Mouse (Mus musculus) testis, adult 2 months (tissue): ENCODE measurements around the gene Nudt17. TPM values are rescaled to one million over a fixed set of nuclear protein-coding genes. Genes with fewer than 3 reads are reported as not detected.
"Not testable (repeated sequence)": the region's sequence is repeated elsewhere in the genome, so short reads cannot be mapped to it uniquely, and the experiment has no call there.

Source experiments
- H3K27ac ChIP-seq: fragments of 200-500 bp; 2 replicates; pipeline ENCODE4 v1.5.1; 2012; ENCODE audit warnings: low read depth, low read length; ENCODE audit not compliant: control insufficient read depth, insufficient read depth
- H3K27me3 ChIP-seq: fragments of 200-500 bp; 2 replicates; pipeline ENCODE4 v1.6.1; 2012; ENCODE audit warnings: mild to moderate bottlenecking, low read length, moderate library complexity; ENCODE audit not compliant: control insufficient read depth, insufficient read depth
- H3K36me3 ChIP-seq: fragments of 200-500 bp; 2 replicates; pipeline ENCODE4 v1.6.1; 2012; ENCODE audit warnings: mild to moderate bottlenecking, low read length; ENCODE audit not compliant: control insufficient read depth, insufficient read depth
- H3K4me1 ChIP-seq: fragments of 200-500 bp; 2 replicates; pipeline ENCODE4 v1.6.1; 2012; ENCODE audit warnings: low read length; ENCODE audit not compliant: control insufficient read depth, insufficient read depth
- H3K4me3 ChIP-seq: fragments of 200-500 bp; 2 replicates; pipeline ENCODE4 v1.5.1; 2012; ENCODE audit warnings: low read depth, mild to moderate bottlenecking, low read length, moderate library complexity, mixed read lengths; ENCODE audit not compliant: control insufficient read depth
- CTCF ChIP-seq: fragments of 200-500 bp; IDR thresholded peaks from 2 replicates; pipeline ENCODE4 v1.5.1; 2012; ENCODE audit warnings: low read depth, mild to moderate bottlenecking, inconsistent platforms, low read length, moderate library complexity; ENCODE audit not compliant: control insufficient read depth, insufficient read depth, insufficient replicate concordance
- POLR2A ChIP-seq: fragments of 200-500 bp; IDR thresholded peaks from 2 replicates; pipeline ENCODE4 v1.6.1; 2012; ENCODE audit warnings: low read depth, mild to moderate bottlenecking, inconsistent platforms, low read length, moderate library complexity; ENCODE audit not compliant: control insufficient read depth
- polyA plus RNA-seq: library from polyadenylated mRNA; depleted of rRNA; stranded (reverse); fragments of >200 nt; gene quantifications from 2 replicates; pipeline ENCODE4 v1.2.3, GENCODE M21; 2012

The Nudt17 gene
- polyA plus RNA-seq, 1 experiment = 2.1 TPM

DNA sequence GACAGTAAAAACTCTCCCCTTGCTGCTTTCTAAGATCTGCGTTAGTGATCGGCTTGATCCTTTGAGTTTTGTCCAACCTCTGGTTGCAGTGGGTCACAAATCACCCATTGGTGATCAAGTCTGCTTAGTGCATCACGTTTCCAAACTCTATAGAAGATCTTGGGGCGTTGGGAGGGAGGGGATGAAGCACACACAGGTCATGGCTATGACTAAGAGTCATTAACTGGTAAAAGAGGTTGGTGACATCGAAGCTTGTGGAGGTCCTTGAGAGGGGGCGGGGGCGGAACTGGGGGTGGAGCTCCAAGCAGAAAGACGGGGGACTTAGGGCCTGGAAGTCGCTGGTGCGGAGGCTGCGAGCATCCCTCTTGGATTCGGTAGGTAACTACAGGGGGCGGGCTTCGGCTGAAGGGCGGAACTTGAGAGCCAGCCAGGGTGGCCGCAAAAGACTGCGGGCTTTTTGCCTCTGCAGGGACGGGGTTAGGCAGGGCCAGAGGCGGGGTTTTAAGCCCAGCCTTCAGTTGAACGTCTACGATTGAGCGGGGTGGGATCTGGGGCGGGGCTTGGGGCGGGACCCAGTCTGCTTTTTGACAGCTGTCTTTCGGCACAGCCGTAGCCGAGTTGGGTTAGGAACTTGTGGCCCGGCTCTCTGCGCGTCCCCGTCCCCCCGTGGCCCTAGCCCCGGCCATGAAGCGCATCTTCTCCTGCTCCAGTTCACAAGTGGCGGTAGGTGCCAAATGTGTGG is 38.5 kb downstream of the Nudt17 start, which contains the start of gene Ankrd35:
Ankrd35 (plus strand) TSS at position 405 of the 742 bp plus-strand sequence.
- Histone ChIP-seq H3K27ac (no peak within 1 kb of the TSS), H3K4me1 (peaks cover 9% of the 10 kb centered on the region)
- no peak for TF ChIP-seq CTCF
- TF ChIP-seq POLR2A = no peak

DNA sequence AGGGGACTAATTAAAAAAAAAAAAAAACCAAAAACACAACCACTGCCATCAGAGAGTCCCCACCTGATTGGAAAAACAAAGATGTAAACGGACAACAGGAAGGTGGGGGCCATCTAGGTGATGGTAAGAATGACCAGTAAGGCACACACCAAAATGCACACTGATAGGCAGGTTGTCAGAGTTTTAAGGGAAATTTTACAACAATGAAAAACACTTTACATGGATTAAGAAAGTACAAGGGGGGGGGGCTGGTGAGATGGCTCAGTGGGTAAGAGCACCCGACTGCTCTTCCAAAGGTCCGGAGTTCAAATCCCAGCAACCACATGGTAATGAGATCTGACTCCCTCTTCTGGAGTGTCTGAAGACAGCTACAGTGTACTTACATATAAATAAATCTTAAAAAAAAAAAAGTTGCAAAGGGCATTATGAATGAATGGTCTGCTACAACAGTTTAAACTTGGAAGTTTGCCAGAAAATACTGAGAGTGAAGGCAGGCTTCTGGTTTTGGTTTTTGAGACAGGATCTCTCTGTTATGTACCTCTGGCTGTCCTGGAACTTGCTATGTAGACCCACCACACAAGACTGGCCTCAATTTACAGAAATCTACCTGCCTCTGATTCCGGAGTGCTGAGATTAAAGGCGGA is 39.8 kb downstream of the Nudt17 start:
- Histone ChIP-seq H3K27me3 (no peaks in the 10 kb centered on the region), H3K4me1 (peaks cover 9% of the 10 kb centered on the region), H3K36me3 (no peaks in the 10 kb centered on the region), H3K4me3 (no peak overlapping the region), H3K27ac (no peak overlapping the region)
- no peak for TF ChIP-seq CTCF
- no peak for TF ChIP-seq POLR2A

More for the DNA sequence above, 38.5 kb downstream of the Nudt17 start, which contains the start of gene Ankrd35:
- H3K36me3 ChIP-seq = no peaks in the 10 kb centered on the region
- no peaks in the 10 kb centered on the region for H3K27me3 ChIP-seq
- peak within 1 kb of the TSS; percentile 61 for H3K4me3 ChIP-seq

DNA sequence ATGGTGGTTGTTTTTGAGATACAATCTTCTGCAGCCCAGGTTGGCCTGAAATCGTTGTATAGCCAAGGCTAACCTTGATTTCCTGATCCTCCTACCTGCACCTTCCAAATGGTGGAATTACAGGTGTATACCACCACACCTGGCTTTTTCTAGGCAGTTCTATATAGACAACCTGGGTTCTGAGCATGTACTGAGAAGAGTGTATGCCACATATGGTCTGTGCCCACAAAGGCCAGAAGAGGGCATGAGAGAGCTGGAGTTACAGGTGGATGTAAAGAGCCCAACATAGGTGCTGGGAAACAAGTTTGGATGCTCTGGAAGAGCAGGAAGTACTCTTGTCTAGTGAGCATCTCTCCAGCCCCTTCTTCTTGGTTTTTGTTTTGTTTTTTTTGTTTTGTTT is 41.0 kb downstream of the Nudt17 start:
- Histone ChIP-seq H3K27ac (no peak overlapping the region), H3K36me3 (no peaks in the 10 kb centered on the region), H3K4me3 (no peak overlapping the region), H3K4me1 (peaks cover 15% of the 10 kb centered on the region), H3K27me3 (no peaks in the 10 kb centered on the region)
- TF ChIP-seq CTCF (no peak), POLR2A (no peak)

DNA sequence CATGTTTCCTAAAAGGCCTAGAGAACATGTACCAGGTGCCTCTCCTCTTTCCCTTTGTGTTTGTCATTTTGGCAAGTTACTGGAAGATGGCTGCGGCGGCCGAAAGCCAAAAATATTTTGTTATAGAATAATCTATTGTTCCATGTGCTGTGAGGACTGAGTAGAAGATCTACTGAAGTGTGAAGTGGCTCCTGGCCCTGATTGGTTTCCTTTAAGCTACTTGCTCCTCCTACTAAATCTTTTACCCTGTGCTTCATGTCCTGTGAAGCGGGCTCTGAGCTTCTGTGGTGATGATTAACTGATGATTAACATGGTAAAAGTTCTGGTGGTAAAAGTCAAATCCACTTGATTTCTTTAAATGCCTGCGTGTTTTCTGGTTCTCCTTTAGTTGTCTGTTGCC is 41.4 kb downstream of the Nudt17 start:
- no peaks in the 10 kb centered on the region for H3K27me3 ChIP-seq
- TF ChIP-seq POLR2A (no peak), CTCF (no peak)
- no peak overlapping the region for H3K4me3 ChIP-seq
- no peaks in the 10 kb centered on the region for H3K36me3 ChIP-seq
- H3K27ac ChIP-seq = no peak overlapping the region
- peaks cover 15% of the 10 kb centered on the region for H3K4me1 ChIP-seq

DNA sequence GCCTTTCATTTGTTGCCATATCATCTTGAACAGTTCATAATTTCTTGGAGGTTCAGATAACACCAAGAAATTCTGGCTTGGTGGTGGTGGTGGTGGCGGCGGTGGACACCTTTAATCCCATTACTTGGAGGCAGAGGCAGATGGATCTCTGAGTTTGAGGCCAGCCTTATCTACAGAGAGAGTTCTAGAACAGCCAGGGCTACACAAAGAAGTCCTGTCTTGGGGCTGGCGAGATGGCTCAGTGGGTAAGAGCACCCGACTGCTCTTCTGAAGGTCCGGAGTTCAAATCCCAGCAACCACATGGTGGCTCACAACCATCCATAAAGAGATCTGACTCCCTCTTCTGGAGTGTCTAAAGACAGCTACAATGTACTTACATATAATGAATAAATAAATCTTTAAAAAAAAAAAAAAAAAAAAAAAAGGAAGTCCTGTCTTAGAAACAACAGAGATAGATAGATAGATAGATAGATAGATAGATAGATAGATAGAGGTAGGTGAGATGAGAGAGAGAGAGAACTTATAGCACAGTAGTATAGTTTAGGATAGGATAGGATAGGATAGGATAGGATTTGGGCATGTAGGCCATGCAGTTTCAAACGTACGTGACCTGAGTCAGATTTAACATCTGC is 42.5 kb downstream of the Nudt17 start:
- H3K27me3 ChIP-seq, H3K36me3 ChIP-seq, H3K4me3 ChIP-seq, H3K27ac ChIP-seq: not testable (repeated sequence)
- peaks cover 15% of the 10 kb centered on the region for H3K4me1 ChIP-seq

DNA sequence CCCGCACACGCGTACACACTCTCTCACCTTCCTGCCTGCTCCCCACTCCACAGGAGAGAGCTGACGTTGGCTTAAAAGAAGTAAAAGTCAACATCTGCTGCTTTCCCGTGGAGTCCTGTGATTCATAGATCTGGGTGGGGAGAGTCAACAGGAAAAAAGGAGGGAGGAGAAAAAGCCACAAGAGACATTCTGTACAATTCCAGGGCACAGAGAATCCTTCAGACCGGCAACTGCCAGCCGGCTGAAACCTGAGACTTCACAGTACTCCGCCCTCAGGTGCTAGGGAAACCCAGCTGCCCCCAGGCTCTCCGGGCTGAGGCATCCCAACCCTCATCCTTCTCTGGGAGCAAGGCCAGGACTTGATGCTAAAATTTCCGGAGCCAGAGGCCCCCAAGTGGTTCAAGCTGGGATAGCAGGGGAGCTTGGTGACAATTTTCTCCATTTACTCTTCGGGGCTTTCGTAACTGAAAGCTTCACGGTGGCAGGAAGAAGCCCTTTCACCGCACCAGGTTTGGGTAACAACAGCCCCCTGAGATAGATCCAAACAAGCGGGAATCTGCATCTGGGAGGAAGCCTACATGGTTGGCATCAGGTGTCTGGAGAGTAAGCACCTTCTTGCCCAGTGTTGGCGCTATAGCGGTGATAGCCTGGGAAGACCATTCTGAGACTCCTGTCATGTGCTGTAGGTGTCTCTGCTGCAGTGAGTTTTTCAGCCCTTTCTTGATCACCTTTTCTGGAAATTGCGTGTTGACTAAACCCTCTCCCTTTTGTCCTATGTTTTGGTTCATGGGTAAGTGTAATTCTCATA is 44.7 kb downstream of the Nudt17 start:
- Histone ChIP-seq H3K36me3 (no peaks in the 10 kb centered on the region), H3K27ac (no peak overlapping the region), H3K27me3 (no peaks in the 10 kb centered on the region), H3K4me3 (no peak overlapping the region), H3K4me1 (peaks cover 9% of the 10 kb centered on the region)
- TF ChIP-seq POLR2A (no peak), CTCF (0 out of 2 replicates have a peak, but pooled peaks have one; percentile 29)
